In the genomic region with DNA sequence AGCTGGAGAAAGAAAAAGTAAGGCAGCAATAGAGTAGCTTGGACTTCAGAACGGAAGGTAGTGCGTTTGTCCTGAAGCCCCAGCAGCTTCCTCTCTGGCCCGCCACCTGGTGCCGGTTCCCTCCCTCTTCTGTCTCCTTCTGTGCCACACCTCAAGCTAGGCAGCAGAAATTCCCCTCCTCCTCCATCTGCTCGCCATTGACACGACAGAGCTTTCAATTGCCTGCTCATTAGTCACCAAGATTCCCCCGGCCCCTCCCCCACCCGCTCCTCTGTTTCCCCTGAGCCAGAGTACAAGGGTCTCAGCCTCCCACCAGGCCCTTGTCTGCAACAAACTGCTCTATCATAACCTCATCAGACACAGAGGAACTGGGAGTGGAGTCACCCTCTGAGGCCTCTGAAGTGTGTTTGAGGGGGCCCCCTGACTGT, we compare ENCODE assay signal across 10 mouse cellular contexts. TPM values are rescaled to one million over a fixed set of nuclear protein-coding genes. Genes with fewer than 3 reads are reported as not detected.
A peak's percentile ranks its signal among the peaks of the same experiment; 100 is the strongest.
DNase-seq lines count a peak whose midpoint lies in the region; ATAC-seq lines count a peak whose summit lies in the region.
"Had no signal": no experiment of that assay in that cellular context is flagged by ENCODE, and none has a peak within 500 bp of the region (broad histone marks: within the 10 kb centered on the region; RNA-seq: fewer than 3 reads in every experiment).

No protein-coding gene starts in this region.

- H3K4me3 ChIP-seq in heart, embryonic 13.5 days, result no peak overlapping the region
- H3K4me3 ChIP-seq in intestine, embryonic 16.5 days (ENCODE audit: low read length), result no peak overlapping the region
- H3K4me3 ChIP-seq in midbrain, embryonic 13.5 days (replicated peaks), result no peak overlapping the region
- H3K4me3 ChIP-seq: megakaryocyte, embryonic 14.5 days had no signal

- peak overlapping the region; percentile 11; the same call in 1 of the 2 replicates for H3K9ac ChIP-seq in heart, embryonic 13.5 days
- peak overlapping the region; percentile 34; the same call in 1 of the 2 replicates for H3K9ac ChIP-seq in intestine, embryonic 16.5 days (ENCODE audit: low read depth, low read length)
- H3K9ac ChIP-seq in midbrain, embryonic 13.5 days (replicated peaks), result no peak overlapping the region

- 20% methylated on average over 8 of the region's 8 CpGs for WGBS in heart, embryonic 13.5 days
- WGBS in intestine, embryonic 16.5 days, result 16% methylated on average over 8 of the region's 8 CpGs
- WGBS in midbrain, embryonic 13.5 days, result under 1% methylated on average over 8 of the region's 8 CpGs

- no peak overlapping the region for H3K4me2 ChIP-seq in heart, embryonic 13.5 days
- no peak overlapping the region for H3K4me2 ChIP-seq in intestine, embryonic 16.5 days (ENCODE audit: low read depth, low read length)
- H3K4me2 ChIP-seq in midbrain, embryonic 13.5 days (replicated peaks), result 0 out of 2 replicates have a peak overlapping the region, but pooled peaks have one; percentile 3

- H3K9me3 ChIP-seq in heart, embryonic 13.5 days, result no peaks in the 10 kb centered on the region
- no peaks in the 10 kb centered on the region for H3K9me3 ChIP-seq in intestine, embryonic 16.5 days (ENCODE audit: control insufficient read depth, low read length)
- H3K9me3 ChIP-seq in midbrain, embryonic 13.5 days, result no peaks in the 10 kb centered on the region
- H3K9me3 ChIP-seq: megakaryocyte, embryonic 14.5 days had no signal

- DNase-seq in heart, adult 18-20 months, result no peak
- DNase-seq in embryo, embryonic 9.5 days (ENCODE audit: extremely low spot score), result peak; percentile 88
- no peak for DNase-seq in frontal cortex, postnatal 36 days (ENCODE audit: low spot score in 2 of 2)
- no peak for DNase-seq in layer of hippocampus, adult 8-10 months (ENCODE audit: low spot score in 2 of 2)
- no peak for DNase-seq in ovary, postnatal 14 days (ENCODE audit: low spot score)

- peak overlapping the region; percentile 10; the same call in 1 of the 2 replicates for H3K27ac ChIP-seq in heart, embryonic 13.5 days (replicated peaks)
- peak overlapping the region; percentile 68 for H3K27ac ChIP-seq in intestine, embryonic 16.5 days (ENCODE audit: low read length)
- peak overlapping the region; percentile 46; the same call in 1 of the 2 replicates for H3K27ac ChIP-seq in midbrain, embryonic 13.5 days

- ATAC-seq in heart, embryonic 13.5 days (ENCODE audit: extremely low read depth, insufficient number of reproducible peaks, low FRiP score, low TSS enrichment), result no peak
- peak; percentile 88 for ATAC-seq in intestine, embryonic 16.5 days
- peak; percentile 81 for ATAC-seq in midbrain, embryonic 13.5 days

- H3K36me3 ChIP-seq in heart, embryonic 13.5 days, result no peaks in the 10 kb centered on the region
- no peaks in the 10 kb centered on the region for H3K36me3 ChIP-seq in intestine, embryonic 16.5 days (ENCODE audit: control insufficient read depth, insufficient read depth, low read length)
- no peaks in the 10 kb centered on the region for H3K36me3 ChIP-seq in midbrain, embryonic 13.5 days
- H3K36me3 ChIP-seq: G1E had no signal

- peaks cover 26% of the 10 kb centered on the region for H3K4me1 ChIP-seq in heart, embryonic 13.5 days
- peaks cover 19% of the 10 kb centered on the region for H3K4me1 ChIP-seq in intestine, embryonic 16.5 days (ENCODE audit: control insufficient read depth, insufficient read depth, low read length)
- peaks cover 19% of the 10 kb centered on the region for H3K4me1 ChIP-seq in midbrain, embryonic 13.5 days (replicated peaks)
- H3K4me1 ChIP-seq: megakaryocyte, embryonic 14.5 days had no signal

- H3K27me3 ChIP-seq in heart, embryonic 13.5 days (replicated peaks), result no peaks in the 10 kb centered on the region
- H3K27me3 ChIP-seq in intestine, embryonic 16.5 days (replicated peaks; ENCODE audit: control insufficient read depth, insufficient read depth, low read length), result no peaks in the 10 kb centered on the region
- no peaks in the 10 kb centered on the region; the same call in 1 of the 2 replicates for H3K27me3 ChIP-seq in midbrain, embryonic 13.5 days

RNA-seq across cellular contexts. Expression of a gene that starts 48.1 kb away (rescaled TPM):
- polyA plus RNA-seq in heart, embryonic 13.5 days (2015; fragmentation: Nextera tagmentation; extraction: Ambion mirVana), result not detected in 2 replicates
- total RNA-seq in heart, adult 18-20 months (2021), result not detected
- polyA plus RNA-seq in intestine, embryonic 16.5 days (2015; fragmentation: Nextera tagmentation; extraction: Ambion mirVana), result not detected in 2 replicates
- not detected in 2 replicates for polyA plus RNA-seq in midbrain, embryonic 13.5 days (2015; fragmentation: Nextera tagmentation; extraction: Ambion mirVana)
- total RNA-seq in layer of hippocampus, adult 8-10 months (2022), result not detected
- total RNA-seq: G1E had no signal
- polyA plus RNA-seq: G1E had no signal

Comparison
In these comparisons a context has a peak if more than half of its experiments do, and no peak if none do; other contexts are left out.
1. H3K27ac ChIP-seq: peak in every context shown above with its lines; median percentile 68 in intestine, embryonic 16.5 days; 46 in midbrain, embryonic 13.5 days; 10 in heart, embryonic 13.5 days.